Mouse (Mus musculus) liver, adult 2 months (tissue): ENCODE measurements around the gene Grhl3.

Experiments
- CTCF ChIP-seq: fragments of 200-500 bp; IDR thresholded peaks from 2 replicates; pipeline ENCODE4 v1.5.1; 2011; ENCODE audit warnings: low read depth, low read length, control low read depth
- POLR2A ChIP-seq: fragments of 200-500 bp; IDR thresholded peaks from 2 replicates; pipeline ENCODE4 v1.6.1; 2011; ENCODE audit warnings: low read length, control low read depth; ENCODE audit not compliant: insufficient read depth; ENCODE audit errors: extremely low read depth

DNA sequence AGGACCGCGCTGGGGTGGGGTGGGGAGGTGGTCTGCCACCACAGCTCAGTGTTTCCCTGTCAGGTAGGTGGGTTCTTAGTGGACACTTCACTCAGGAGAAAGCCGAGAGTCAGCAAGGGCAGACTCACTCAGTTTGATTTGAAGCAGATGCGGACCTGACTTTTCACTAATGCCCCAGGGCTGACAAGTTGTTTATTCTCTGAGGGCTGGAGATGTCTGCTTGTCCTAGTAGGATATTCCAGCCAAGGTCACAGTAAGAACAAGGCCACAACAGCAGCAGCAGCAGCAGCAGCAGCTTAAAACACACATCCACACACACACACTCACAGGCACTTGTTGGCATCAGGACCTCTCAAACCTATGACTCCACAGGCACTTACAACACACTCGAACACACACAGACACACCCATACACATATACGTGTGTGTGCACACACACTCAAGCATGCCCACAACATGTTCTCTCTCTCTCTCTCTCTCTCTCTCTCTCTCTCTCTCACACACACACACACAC, 2.3 kb downstream of the Grhl3 start:
- no peak for TF ChIP-seq POLR2A
- no peak for TF ChIP-seq CTCF
